Mouse (Mus musculus) liver, adult (tissue): ENCODE results near the gene Vav3.
A peak's percentile ranks its signal among the peaks of the same experiment; 100 is the strongest.

Experiments
- GATA4 ChIP-seq: IDR thresholded peaks from 2 replicates; pipeline ENCODE4 v1.6.1; 2014; ENCODE audit warnings: mild to moderate bottlenecking, low read length; ENCODE audit not compliant: insufficient replicate concordance

The Vav3 gene

DNA sequence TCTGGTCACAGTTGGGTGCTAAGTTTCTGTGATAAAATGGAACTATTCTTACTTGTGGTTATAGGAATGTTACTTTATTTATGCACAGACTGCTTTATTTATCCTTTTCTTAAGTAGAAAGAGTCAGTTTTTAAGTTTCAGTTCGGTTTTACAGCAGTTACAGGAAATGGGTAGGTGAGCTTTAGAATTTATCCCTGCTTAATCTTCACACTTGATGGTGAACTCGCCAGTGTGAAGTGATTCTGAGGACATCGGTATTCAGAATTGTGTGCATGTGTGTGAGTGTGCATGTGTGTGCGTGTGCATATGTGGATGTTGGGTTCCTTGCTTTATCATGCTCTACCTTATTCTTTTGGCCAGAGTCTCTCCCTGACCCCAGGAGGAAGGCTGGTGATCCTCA lies 32.2 kb downstream of the Vav3 start:
- no peak for TF ChIP-seq GATA4

- no peak for TF ChIP-seq GATA4
Observed at GRCm38 (mm10) chr3:109378278-109378677, 37.8 kb downstream of the Vav3 start.

- TF ChIP-seq GATA4: no peak
Observed at GRCm38 (mm10) chr3:109378684-109379083, 38.2 kb downstream of the Vav3 start.

GRCm38 (mm10) chr3:109388730-109389129 lies 48.3 kb downstream of the Vav3 start:
- no peak for TF ChIP-seq GATA4

DNA sequence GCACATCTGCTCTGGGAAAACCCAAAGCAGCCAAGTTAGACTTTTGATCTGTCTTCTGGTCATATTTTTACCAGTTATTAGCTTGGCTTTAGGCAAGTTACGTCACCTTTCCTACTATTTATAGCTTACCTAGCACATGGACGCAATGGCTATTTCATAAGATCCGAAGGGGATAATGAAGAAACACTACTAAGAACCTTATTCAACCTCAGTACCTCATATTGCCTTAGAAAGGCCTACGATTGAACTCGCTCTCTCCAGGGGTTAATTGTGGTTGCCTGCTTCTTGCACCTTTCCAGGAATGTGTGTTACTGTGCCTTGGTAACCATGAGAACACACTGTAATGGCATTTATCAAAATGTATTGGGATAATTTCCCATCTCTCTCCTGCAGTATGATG lies 61.1 kb downstream of the Vav3 start:
- no peak for TF ChIP-seq GATA4

DNA sequence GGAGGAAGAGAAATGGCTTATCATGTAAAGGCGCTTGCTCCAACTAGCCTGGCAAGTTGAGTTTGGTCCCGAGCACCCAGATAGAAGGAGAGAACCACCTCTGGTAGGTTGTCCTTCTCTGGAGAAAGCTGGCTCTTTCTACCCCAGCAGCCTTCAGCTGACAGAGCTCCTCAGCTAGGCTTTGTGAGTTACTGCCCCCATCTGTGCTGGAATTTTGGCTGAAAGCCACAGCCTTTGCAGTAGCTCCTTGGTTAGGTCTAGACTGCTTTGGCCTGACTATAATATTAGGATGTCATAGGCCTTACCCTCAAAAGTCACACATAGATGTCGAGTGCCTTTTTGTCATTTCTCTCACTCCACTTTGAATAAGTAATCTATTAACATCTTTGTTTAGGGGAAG lies 70.8 kb downstream of the Vav3 start:
- no peak for TF ChIP-seq GATA4

- TF ChIP-seq GATA4: no peak
Observed at GRCm38 (mm10) chr3:109420403-109420802, 80.0 kb downstream of the Vav3 start.

GRCm38 (mm10) chr3:109421019-109421418 lies 80.6 kb downstream of the Vav3 start:
- TF ChIP-seq GATA4: no peak

- TF ChIP-seq GATA4: no peak
Observed at GRCm38 (mm10) chr3:109423440-109424079, 83.1 kb downstream of the Vav3 start.

DNA sequence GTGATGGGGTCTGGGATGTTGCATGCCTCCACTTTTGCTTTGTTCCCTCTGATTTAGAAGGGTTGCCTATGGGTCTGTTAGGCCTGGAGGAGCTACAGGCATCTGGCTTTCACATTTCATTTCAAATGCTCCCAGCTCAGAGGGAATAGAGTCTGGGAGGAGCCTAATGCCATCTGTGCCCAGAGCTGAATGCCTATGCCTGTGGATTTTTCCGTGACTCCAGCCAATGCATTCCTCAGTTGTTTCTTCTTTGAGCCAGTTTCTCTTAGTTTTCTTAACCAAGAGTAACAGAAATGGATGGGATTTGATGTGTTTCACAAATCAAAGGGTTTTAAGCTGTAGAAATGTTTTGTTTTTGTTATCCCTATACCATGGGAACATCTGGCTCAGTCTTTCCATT lies 90.8 kb downstream of the Vav3 start:
- TF ChIP-seq GATA4: no peak

DNA sequence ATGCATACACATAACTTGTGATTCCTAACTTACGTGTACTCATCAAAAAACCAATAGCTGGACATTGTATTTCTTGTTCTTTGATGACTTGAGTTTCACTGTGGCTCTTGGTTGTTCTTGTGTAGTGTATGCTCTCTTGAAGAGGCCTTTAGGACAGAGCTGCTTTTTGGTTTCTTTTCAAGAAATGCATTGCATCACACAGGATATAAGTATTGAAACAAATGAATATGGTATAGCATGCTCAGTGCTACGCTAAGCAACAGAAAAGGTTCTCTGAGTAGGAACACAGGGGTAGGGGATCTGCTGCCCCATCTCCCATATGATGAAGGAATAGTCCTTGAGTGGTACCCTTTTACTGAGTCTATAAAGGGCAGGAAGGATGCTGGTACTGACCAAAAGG lies 98.1 kb downstream of the Vav3 start:
- TF ChIP-seq GATA4: no peak

DNA sequence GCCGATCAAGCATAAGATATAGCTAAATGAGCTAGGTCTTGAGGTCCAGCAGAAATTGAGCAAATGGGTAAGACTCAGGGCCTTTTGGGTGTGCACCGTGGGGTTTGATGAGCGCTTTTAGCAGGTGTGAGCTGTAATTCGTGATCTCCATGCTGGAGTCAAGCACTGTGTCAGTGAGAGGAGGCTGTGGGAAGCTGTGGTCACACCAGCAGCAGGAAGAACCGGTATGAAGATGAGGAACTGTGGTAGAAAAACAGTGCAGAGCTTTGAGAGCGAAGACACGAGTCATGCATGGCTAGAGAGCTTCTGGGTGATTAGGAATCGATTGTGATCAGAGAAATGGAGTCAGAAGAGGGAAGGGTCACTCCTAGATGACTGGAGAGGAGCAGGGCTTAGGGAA lies 98.8 kb downstream of the Vav3 start:
- TF ChIP-seq GATA4: no peak

DNA sequence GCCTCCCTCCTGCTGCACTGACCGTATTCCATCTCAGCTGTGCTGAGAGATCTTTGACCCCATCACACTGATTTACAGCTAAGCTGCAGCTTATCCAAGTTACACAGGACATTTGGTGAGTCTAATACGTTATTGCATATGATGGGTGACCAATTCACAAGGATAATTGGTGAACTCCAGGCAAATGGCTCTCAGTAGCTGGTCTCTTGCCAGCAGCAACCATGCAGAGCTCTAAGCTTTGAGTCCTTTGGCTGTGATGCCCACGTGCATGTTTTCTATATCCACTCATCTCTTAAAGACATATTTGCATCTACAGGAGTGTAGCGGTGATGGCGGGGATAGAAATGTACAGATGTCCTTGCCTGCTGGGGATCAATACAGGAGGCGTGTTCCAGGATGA lies 99.5 kb downstream of the Vav3 start:
- TF ChIP-seq GATA4: no peak

- no peak for TF ChIP-seq GATA4
Observed at GRCm38 (mm10) chr3:109444077-109444476, 103.6 kb downstream of the Vav3 start.

DNA sequence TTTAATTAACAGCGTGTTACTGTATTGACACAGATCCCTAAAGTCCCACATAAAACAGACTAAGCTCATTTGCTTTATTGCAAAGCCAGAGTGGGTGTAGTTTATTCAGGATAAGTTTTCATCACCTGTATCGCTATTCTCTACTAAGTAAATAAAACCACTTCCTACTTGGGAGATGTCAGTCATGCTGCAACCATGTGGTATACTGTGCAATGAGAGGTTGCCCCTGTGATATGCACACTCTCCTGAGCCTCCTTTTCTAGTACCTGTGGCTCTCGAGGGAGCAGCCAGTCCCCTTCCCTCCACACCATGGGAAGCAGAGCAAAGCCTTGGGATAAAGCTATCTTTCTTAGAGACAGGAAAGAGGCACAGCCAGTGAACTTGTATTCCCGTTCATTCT lies 106.5 kb downstream of the Vav3 start:
- no peak for TF ChIP-seq GATA4

DNA sequence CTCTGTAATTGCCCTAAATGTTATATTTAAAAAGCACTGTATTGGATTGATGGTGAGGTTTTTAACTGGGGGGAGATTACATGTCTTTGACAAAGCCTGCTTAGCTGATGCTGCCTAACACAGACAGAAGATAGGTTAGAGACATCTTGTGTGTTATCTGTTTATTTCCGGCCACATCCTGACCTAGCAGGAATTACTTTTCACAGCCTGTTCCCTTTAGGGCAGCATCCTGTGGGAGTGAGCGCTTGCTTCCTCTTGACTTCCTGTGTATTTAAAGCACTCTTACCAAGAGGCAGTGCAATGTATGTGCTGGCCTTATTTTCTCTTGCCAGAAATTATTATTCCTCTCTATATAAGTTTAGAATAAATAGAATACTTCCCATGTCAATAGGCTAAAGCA lies 111.5 kb downstream of the Vav3 start:
- TF ChIP-seq GATA4: peak; percentile 84; the same call in 1 of the 2 replicates

GRCm38 (mm10) chr3:109454633-109455032 lies 114.2 kb downstream of the Vav3 start:
- no peak for TF ChIP-seq GATA4
